Mouse (Mus musculus): ENCODE data around the gene Sntb2.
"Not testable (repeated sequence)": the region's sequence is repeated elsewhere in the genome, so short reads cannot be mapped to it uniquely, and the experiment has no call there.

Gene Sntb2

DNA sequence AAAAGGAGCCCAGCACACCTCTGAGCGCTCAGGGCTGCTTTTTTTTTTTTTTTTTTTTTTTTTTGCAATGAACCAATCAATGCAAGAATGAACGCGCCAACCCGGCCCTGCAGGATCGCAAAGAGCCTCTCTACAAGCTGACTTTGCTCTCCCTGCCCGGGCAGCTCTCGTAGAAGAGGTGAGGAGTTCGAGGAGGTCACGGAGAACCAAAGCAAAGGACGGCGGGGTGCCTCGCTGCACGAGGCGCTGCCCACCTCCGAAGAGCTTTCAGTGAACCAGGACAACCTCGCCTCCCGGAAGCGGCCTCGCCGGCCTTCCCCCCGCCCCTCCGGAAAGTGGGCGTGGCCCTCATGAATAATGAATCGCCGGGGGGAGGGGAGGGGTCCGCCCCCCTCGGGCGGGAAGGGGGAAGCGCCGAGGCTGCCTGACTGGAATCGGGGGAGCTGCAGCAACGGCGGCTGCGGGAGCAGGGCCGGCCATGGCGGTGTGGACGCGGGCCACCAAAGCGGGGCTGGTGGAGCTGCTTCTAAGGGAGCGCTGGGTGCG, at the start of gene Sntb2:
Sntb2 (plus strand) TSS at position 427 of the 546 bp plus-strand sequence.
- peak; percentile 98 for DNase-seq (ENCODE audit: low spot score)

DNA sequence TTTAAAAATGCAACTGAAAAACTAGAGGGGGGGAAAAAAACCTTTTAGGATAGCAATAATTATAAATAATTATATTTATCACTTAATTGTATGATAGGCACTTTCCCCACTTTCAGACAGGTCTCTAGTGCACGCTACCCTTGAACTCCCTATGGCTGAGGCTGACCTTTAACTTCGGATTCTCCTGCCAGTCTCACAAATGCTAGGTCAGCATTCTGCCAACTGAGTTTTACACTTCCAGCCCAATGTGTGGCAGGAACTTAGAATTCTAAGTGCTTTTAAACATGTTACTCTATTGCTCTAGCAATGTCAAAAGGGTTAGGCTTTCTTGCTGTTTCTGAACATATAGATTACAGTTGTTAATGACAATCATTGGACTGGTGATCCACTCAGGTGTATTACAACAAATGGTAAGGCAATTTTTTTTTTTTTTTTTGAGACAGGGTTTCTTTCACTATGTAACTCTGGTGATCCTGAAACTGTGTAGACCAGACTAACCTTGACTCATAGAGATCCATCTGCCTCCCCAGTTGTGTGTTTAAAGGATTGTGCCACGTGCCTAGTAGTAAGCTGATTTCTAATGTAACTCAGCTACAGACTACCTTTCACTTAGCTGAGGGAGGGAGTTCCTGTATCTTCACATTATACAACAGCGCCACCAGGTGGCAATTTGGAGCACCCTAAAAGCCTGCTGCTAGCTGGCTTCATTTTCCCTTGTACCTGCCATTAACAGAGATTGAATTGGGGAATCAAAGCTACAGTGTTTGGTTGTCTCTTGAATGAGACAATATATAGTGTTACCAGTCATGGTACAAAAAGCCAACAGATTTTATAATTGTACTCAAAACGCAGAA, 48.0 kb upstream of the Sntb2 start:
- peak; percentile 87 for DNase-seq (ENCODE audit: low spot score)

DNA sequence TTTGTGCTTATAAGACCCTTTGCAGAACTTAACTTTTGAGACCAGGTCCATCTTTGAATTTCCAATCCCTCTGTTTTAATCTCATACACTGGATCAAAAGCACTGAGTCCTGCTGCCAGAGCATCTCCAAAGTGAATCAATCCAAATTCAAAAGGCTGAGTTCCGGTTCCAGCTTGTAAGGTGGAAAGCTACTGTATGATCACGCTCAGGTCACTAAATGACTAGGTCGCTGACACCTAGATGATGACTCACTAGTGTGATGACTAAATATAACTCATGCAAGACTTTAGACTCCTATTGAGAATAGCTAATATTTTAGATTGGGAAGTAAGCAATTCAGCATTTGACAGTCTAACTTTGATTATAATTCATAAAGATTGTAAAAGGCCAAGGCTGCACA, 46.7 kb upstream of the Sntb2 start:
- DNase-seq (ENCODE audit: low spot score), result no peak

DNA sequence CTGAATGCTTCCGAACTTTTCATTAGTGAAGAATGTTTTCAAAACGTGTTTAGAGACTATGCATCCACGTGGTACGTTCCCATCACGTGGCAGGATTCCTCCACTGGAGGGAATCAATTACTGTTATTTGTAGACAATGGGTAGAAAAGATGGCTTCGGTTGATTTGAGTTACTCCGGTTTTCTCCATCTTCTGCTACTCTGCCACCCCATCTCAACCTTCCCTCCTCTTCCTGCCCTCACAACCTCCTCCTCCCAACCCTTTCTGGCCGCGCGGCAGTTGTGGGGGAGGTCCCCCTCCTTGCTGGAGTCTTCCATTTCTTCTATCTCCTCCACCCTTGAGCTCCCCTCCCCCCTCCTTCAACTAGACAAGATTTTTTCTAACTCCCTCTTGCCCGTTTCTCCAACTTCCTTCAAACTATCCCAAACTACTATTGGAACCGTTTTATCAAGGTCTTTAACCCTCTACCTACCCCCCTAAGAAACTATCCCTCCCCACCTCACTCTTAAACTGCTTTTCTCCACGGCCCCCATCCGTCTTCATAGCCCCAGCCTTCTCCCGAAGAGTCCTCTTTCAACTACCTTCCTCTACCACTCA, 43.2 kb upstream of the Sntb2 start:
- DNase-seq (ENCODE audit: low spot score), result peak; percentile 73

DNA sequence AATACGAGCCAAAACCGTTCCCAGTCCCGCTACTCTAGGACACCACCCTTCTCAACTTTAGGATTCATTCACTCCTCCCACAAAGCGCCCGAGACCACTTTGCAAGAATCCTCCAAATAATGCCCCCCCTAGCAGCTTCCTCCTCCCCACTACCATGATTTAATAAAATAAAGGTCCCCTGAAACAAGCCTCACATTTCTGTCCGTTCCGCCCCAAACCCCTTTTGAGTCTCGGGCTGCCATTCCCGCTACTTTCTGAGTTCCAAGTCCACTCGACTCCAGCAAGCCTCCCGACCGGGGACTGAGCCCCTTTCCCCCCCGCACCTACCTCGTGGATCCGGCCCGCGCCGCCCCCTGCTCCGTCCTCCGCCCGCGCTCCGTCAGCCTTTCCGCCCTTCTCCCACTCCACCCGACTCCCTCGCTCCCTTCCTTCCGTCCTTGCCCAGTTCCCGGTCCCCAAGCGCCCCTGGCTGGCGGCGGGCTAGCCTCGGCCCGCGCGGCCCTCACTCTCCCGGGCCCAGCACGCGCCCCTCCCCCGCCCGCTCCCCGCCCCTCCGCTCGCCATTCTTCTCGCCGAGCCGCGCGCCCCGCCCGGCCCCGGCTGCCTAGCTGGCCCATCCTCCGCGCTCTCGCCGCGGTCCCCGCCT, 42.6 kb upstream of the Sntb2 start:
- peak; percentile 82 for DNase-seq (ENCODE audit: low spot score)

DNA sequence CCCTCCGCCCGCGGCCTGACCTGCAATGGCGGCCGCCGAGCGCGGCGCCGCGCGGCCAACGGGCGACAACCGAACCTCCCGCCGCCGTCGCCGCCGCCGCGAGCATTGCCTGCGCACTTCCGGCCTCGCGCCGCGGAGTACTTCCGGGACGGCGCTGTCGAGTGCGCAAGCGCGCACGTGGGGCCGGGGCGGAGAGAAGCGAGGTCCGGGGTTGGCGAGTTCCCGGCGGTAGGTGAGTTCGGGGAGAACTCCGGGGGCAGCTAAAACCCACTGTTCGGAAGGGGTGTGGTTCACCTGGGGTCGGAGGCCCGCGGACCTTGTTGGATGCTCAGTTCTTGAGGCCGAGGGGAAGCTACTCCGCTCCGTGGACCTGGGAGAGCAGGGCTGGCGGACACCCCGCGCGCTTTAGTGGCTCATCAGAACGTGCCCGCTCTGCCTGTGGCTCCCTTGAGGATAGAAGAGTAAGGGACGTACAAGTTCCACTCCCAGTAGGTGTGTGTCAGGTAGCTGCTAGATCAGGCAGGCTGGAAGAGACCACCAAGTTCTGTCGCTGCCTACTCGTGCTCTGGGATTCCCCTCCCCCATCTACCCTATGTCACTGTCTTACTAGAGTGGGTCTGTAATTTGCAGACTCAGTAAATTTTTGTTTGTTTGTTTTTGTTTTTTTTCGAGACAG, 41.9 kb upstream of the Sntb2 start, which contains the start of gene Utp4:
Utp4 (plus strand) TSS at position 156 of the 676 bp plus-strand sequence.
- peak; percentile 92 for DNase-seq (ENCODE audit: low spot score)

DNA sequence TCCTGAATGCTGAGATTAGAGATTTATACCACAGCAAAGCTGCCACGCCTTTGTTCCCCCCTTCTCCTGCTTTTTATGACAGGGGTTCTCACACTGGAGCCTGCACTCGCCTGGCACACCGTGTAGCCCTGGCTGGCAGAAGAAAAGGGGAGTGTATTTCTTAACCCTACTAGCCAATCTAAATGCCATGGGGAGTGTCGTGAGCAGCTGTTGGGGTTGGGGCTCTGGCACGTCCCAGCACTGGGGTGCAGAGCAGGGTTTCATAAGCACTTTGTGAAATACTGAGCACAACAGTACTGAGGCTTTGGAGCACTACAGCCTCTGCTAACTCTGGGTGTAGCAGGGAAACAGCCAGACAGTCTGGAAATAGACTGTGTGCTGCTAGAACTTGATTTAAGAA, 36.1 kb upstream of the Sntb2 start:
- no peak for DNase-seq (ENCODE audit: low spot score)

DNA sequence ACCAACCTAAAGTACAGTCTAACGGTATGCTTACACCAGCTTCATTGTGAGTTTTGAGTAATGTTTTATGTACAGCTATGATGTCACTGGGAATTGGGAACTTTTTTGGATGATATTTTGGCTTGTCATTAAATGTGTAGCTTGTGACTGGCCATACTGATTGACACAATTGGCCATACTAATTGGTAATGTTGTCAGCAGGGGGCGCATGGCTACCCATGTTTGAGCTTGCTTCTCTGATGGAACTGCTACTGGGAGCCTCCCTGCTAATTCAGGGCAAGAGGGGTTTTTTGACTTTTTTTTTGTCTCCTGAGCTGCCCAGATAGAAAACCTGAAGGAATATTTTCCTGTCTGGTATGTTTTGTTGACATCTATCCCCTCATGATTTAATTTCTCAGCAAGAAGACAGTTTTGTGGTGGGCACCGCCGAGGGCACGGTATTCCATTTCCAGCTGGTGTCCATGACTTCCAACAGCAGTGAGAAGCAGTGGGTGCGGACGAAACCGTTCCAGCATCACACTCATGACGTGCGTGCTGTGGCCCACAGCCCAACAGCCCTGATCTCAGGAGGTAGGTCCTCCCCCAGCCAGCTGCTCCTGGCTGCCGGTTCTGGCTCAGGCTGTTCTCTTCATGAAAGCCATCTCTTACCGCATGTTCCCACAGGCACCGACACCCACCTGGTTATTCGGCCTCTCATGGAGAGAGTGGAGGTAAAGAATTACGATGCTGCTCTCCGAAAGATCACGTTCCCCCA, 29.6 kb upstream of the Sntb2 start:
- peak; percentile 84 for DNase-seq (ENCODE audit: low spot score)

DNA sequence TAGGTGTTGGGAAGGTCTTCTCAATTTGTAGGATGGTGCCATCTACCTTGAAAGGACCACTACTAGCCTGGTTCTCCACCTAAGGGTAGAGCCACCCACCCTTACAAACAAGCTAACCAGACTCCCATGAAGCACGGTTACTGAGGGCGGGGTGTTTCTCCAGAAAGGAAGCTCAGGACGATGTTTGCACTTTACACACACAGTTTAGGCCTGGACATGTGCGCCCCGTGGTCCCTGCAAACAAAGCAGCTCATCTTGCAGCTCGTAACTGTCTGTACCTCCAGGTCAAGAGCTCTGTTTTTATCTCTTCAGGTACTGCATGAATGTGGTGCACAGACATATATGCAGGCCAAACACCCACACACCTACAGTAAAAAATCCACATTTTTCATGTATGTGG, 28.9 kb upstream of the Sntb2 start:
- DNase-seq (ENCODE audit: low spot score), result no peak

DNA sequence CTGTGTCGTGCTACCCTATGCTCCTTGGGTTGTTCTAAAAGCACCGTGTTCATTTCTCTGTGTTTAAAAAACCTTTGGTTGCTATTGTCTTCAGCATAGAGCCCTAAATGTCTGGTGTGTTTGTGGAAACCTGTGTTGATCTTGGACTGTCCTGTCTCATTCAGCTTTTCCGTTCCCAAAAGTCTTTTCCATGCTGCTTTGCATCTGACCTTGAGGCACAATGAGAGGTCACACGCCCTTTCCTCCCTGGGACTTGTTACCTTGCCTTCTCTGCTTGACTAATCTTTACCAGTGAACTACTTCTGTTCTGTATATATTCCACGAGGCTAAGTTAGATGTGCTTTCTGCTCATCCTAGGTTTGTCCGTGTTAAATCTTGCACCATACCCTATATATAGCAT, 28.1 kb upstream of the Sntb2 start:
- no peak for DNase-seq (ENCODE audit: low spot score)

DNA sequence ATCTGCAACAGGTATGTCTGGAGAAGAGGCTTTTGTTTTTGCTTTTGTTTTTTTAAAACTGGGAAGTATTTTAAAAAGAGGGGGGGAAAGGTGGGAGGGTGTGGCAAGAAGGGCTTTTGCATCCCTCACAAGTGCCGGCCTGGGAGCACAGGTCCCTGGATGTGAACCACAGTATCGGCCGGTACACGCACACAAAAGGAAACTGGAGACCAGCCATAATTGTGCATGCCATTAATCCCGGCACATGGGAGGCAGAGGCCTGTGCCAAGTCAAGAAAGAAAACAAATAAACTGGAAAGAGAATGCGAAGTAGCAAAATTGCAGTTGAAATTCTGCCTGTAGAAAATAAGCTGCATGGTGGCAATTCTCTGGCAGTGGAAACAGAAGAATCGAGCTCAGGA, 27.3 kb upstream of the Sntb2 start:
- no peak for DNase-seq (ENCODE audit: low spot score)

DNA sequence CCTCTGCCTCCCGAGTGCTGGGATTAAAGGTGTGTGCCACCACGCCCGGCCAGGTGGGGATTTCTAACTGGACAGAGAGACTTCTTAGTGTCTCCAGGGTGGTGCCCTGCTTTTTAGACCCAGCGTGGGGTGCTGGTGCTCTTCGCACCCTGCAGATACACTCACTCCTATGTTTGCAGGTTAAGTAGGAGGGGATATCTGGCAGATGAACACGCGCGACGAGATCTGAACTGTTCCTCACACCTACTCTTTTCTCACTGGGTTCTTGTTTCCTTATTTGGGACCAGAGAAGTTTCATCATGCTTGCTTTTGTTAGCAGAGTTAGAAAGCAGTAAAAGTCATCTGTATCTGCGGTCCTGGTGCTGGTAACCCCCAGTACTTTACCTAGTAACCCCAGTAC, 21.9 kb upstream of the Sntb2 start:
- no peak for DNase-seq (ENCODE audit: low spot score)

DNA sequence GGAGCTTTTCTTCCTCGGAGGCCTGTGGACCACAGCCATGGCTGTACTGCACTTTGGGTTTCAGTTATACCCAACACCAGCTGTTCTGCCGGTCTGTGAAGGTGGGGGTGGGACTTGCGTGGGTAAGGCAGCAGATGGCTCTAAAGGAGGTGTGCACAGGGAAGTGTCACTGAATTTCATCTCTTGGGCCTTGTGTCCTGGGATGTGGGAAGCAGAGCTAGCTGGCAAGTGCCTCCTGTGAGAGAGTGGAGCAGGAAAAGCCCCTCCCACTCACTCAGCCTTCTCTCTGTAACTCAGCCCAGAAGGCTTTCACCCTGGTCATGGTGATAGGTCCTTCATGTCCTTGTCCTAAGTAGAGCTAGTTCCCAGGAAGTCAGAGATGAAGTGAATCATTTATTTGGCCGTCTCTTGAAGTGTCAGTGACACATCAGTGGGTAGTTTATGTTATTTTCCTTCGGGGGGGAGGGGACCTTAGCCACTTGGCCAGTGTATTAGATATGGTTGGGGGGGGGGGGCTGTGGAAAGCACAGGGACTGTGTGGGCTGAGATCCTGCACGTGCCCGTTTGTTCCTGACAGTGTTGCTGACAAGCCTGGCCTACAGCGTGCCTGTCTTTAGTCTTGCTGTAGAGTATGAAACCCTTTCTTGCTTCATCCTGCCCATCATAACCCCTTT, 15.7 kb upstream of the Sntb2 start:
- no peak for DNase-seq (ENCODE audit: low spot score)

DNA sequence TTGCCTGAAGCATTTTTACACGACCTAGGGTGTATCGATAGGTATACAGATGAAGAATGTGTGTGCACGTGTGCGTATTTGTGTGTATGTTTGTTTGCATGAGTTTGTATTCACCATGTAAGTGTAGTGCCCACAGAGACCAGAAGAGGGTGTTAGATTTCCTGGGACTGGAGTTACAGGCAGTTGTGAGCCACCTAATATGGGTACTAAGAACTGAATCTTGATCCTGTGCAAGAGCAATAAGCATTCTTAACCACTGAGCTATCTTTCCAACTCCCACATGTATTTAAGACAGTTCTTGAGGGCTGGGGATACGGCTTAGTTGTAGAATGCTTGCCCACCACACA, 15.2 kb upstream of the Sntb2 start:
- DNase-seq (ENCODE audit: low spot score), result no peak

DNA sequence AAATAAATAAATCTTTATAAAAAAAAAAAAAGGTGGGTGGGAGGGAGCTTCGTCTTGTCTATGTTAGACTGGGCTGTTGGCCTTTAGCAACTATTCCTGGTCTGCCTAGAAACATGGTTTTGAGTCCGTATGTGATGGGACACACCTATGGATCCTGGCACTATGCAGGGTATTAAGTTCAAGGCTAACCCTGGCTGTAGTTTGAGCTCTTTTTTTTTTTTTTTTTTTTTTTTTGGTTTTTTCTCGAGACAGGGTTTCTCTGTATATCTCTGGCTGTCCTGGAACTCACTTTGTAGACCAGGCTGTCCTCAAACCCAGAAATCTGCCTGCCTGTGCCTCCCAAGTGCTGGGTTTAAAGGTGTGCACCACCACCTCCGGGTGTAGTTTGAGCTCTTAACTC, 11.5 kb upstream of the Sntb2 start:
- DNase-seq (ENCODE audit: low spot score), result no peak

DNA sequence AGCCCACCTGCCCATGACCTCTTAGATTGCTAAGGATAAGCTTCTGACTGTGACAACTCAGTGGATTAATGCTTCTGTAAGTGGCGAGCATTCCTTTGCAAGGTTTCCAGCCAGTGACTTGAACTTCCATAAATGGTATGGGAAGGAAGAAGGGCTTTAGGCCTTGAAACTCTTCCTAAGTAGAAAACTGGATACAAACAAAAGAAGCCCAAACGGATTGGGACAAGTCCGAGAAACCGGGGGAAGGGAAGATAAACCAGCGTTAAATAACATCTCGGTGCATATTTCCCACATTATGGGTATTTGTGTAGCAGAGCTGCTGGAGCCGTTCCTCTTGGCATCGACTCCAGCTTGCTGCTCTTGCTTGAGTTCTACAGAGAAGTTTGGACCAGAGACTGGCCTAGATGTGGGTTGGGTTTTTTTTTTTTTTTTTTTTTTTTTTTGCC, 10.6 kb upstream of the Sntb2 start:
- no peak for DNase-seq (ENCODE audit: low spot score)

DNA sequence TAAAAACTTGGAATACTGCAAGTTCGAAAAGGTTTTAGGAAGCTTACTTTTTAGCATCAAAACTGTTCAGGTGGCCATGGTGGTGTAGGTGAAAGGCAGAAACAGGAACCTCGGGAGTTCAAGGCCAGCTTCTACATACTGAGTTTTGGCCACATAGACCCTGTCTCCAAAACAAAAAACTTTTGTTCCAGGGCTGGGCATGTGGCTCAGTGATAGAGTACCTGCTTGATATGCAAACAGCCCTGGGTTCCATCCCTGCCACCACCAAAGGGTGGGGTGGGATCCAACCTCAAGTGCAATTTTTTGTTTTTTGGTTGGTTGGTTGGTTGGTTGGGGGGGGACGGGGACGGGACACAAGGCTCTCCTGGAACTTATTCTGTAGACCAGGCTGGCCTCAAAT, 10.1 kb upstream of the Sntb2 start:
- no peak for DNase-seq (ENCODE audit: low spot score)

DNA sequence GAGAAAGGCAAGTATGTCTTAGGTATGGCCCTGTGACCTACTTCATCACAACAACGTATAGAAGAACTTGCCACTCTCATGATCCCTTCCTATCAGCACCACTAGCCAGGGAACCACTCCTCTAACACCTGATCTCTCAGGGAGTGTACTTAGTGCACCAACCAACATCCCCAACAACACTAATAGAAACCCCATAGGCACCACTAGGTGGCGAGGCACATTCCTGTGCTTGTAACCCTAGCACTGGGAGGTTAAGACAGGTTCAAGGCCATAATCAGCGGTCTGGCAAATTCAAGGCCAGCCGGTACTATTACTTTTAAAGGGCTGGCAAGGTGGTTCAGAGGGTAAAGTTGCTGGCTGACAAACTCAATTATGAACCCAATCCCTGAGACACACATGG, 8.3 kb upstream of the Sntb2 start:
- no peak for DNase-seq (ENCODE audit: low spot score)

DNA sequence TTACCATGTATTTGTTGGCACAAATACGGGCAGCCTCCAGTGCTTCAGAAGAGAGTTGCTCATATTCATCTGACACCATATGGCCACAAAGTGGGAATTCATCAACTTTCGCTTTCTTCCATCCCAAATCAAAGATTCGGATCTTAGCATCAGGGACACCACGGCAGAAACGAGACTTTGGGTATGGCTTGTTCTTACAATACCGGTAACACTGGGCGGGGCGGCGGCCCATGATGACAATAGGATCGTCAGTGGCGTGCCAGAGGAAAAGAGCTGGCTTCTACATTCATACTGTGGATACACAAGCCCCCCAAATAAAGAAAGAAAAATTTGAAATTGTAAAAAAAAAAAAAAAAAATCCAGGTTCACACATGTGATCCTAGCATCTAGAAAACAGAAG, 7.4 kb upstream of the Sntb2 start:
- DNase-seq (ENCODE audit: low spot score), result not testable (repeated sequence)

DNA sequence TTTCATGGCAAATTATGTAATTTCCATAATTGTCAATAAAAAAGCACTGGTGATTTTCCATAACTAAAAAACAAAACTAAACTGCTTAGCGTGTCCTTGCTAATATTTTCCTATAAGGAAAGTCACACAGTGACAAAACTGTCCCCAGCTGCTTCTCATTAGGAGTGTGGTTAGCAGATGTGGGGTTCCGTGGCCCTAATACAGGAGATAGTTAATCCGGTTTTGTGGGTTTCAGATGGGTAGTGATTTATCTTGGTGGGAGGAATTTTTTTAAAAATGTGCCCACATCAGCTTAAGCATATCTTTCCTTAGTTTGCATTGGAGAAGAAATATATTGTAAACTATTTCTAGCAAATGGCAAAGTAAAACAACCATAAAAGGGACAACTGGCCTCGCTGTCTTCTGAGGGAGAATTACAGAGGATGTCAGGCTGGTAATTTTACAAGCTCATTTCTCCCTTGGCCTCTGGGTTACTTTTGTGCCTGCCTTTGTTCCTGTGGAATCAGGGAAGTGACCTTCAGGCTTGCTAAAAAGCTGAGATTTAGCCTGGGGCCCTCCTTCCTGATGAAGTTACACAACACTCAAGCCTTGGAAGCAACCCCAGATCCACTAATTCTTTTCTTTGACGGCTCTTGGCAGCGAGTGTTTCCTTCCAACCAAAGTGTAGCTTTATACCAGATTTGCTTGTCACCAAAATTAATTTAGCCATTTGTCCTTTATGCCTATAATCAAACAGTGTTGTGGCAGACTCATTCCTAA, 6.2 kb upstream of the Sntb2 start:
- DNase-seq (ENCODE audit: low spot score), result no peak

Data from testis, postnatal 10 days (tissue).